Mouse (Mus musculus) T-helper 1 cell (primary cell): Measurements from ENCODE around the gene Olfr294.

ENCODE experiments used
- in situ Hi-C: fragments of 300-600 bp; cut with MboI, MseI; formaldehyde crosslinking; loops from one replicate; pipeline ENCODE4 v1.15.1; 2025; ENCODE audit warnings: high pct_unique_total_duplicates

The Olfr294 gene

DNA sequence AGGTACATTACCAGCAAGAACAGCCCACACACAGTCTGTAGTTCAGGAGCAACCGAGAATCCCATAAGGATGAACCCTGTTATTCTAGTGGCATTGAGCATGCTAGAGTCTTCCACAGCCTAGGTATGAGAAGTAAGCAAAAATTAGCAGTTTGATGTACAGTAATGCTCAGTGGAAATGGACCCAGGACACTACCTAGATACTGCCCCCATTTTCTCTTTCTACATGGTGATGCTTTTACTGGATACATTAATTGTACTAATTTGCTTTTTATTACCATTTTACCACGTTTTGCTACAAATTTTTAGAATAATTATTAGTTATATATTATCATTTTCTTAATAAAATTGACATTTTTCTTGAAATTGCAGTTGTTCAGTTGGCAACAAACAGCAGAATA, at the start of gene Olfr294:
Olfr294 (minus strand) TSS at position 101 of the 400 bp plus-strand sequence.
- in situ Hi-C loops = no loop called here

DNA sequence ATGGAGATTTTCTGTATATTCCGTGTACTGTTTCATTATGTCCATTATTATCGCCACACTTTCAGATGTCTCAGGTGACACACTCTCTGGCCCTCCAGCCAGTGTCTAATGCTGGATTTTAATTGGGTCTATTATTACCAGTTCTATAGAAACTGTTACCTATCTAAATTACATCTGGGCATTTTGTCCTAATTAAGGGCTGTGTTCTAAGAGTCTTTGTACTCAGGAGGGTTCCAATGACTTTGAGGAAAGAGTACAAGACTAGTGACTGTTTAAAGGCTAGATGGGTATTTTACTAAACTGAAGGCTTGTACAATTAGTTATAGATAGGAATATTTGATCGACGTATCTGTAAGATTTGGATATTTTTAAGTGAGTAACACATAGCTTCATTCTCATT, 32.3 kb upstream of the Olfr294 start, which contains the start of gene Olfr293:
Olfr293 (plus strand) TSS at position 301 of the 400 bp plus-strand sequence.
- in situ Hi-C loops = no loop called here

DNA sequence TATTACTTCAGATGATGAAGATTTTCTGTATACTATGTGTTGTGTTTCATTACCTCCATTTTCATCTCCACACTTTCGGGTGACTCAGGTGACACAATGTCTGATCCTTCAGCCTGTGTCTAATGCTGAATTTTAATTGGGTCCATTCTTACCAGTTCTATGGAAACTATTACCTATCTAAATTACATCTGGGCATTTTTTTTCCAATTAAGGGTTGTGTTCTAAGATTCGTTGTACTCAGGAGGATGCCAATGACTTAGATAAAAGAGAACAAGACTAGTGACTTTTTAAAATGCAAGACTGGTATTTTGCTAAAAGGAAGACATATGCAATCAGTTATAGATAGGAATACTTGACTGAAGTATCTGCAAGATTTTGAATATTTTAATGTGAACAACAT, 32.9 kb downstream of the Olfr294 start, which contains the start of gene Olfr295:
Olfr295 (plus strand) TSS at position 301 of the 400 bp plus-strand sequence.
- in situ Hi-C loops = no loop called here
